Mouse (Mus musculus): ENCODE measurements at regions not wholly inside any gene's neighbourhood (a gene's known extent, or its start where the extent isn't known, plus 50 kb on each side); places are given as distances from the start of the nearest gene placed in this dataset.

GRCm38 (mm10) chr3:132533323-132533904, 96.2 kb upstream of the Gimd1 start:
- Histone ChIP-seq H3K36me3 (ENCODE audit: control insufficient read depth, insufficient read depth, low read length) (no peaks in the 10 kb centered on the region), H3K4me2 (ENCODE audit: low read depth, low read length) (no peak overlapping the region), H3K4me3 (ENCODE audit: low read length) (no peak overlapping the region), H3K27me3 (replicated peaks; ENCODE audit: control insufficient read depth, insufficient read depth, low read length) (no peaks in the 10 kb centered on the region), H3K27ac (ENCODE audit: low read length) (no peak overlapping the region), H3K9ac (ENCODE audit: low read depth, low read length) (no peak overlapping the region), H3K4me1 (ENCODE audit: control insufficient read depth, insufficient read depth, low read length) (no peaks in the 10 kb centered on the region), H3K9me3 (ENCODE audit: control insufficient read depth, low read length) (no peaks in the 10 kb centered on the region)
- 77% methylated on average over 4 of the region's 4 CpGs for WGBS
- ATAC-seq: no peak

GRCm38 (mm10) chr3:132539780-132540658, 89.6 kb upstream of the Gimd1 start:
- ATAC-seq: no peak
- H3K27me3 ChIP-seq (replicated peaks; ENCODE audit: control insufficient read depth, insufficient read depth, low read length): no peaks in the 10 kb centered on the region
- H3K4me3 ChIP-seq (ENCODE audit: low read length): no peak overlapping the region
- H3K36me3 ChIP-seq (ENCODE audit: control insufficient read depth, insufficient read depth, low read length): no peaks in the 10 kb centered on the region
- H3K9me3 ChIP-seq (ENCODE audit: control insufficient read depth, low read length): no peaks in the 10 kb centered on the region
- H3K4me1 ChIP-seq (ENCODE audit: control insufficient read depth, insufficient read depth, low read length): no peaks in the 10 kb centered on the region
- no peak overlapping the region for H3K4me2 ChIP-seq (ENCODE audit: low read depth, low read length)
- H3K9ac ChIP-seq (ENCODE audit: low read depth, low read length): no peak overlapping the region
- 82% methylated on average over 9 of the region's 9 CpGs for WGBS
- no peak overlapping the region for H3K27ac ChIP-seq (ENCODE audit: low read length)

GRCm38 (mm10) chr3:132551238-132551808, 78.3 kb upstream of the Gimd1 start:
- Histone ChIP-seq H3K4me1 (ENCODE audit: control insufficient read depth, insufficient read depth, low read length) (no peaks in the 10 kb centered on the region), H3K36me3 (ENCODE audit: control insufficient read depth, insufficient read depth, low read length) (no peaks in the 10 kb centered on the region), H3K4me2 (ENCODE audit: low read depth, low read length) (no peak overlapping the region), H3K9ac (ENCODE audit: low read depth, low read length) (no peak overlapping the region), H3K9me3 (ENCODE audit: control insufficient read depth, low read length) (no peaks in the 10 kb centered on the region), H3K27ac (ENCODE audit: low read length) (no peak overlapping the region), H3K4me3 (ENCODE audit: low read length) (no peak overlapping the region), H3K27me3 (replicated peaks; ENCODE audit: control insufficient read depth, insufficient read depth, low read length) (no peaks in the 10 kb centered on the region)
- 77% methylated on average over 6 of the region's 6 CpGs for WGBS
- ATAC-seq: no peak

- Histone ChIP-seq H3K4me3 (ENCODE audit: low read length) (no peak overlapping the region), H3K9me3 (ENCODE audit: control insufficient read depth, low read length) (no peaks in the 10 kb centered on the region), H3K4me2 (ENCODE audit: low read depth, low read length) (no peak overlapping the region), H3K4me1 (ENCODE audit: control insufficient read depth, insufficient read depth, low read length) (no peaks in the 10 kb centered on the region), H3K27ac (ENCODE audit: low read length) (no peak overlapping the region), H3K27me3 (replicated peaks; ENCODE audit: control insufficient read depth, insufficient read depth, low read length) (no peaks in the 10 kb centered on the region), H3K9ac (ENCODE audit: low read depth, low read length) (no peak overlapping the region), H3K36me3 (ENCODE audit: control insufficient read depth, insufficient read depth, low read length) (no peaks in the 10 kb centered on the region)
- no peak for ATAC-seq
- WGBS: 92% methylated on average over 2 of the region's 2 CpGs
These were observed 63.9 kb upstream of the Gimd1 start for GRCm38 (mm10) chr3:132565755-132566154.

- no peaks in the 10 kb centered on the region for H3K27me3 ChIP-seq (replicated peaks; ENCODE audit: control insufficient read depth, insufficient read depth, low read length)
- H3K4me2 ChIP-seq (ENCODE audit: low read depth, low read length): no peak overlapping the region
- no peak overlapping the region for H3K4me3 ChIP-seq (ENCODE audit: low read length)
- WGBS: 47% methylated on average over 7 of the region's 7 CpGs
- no peaks in the 10 kb centered on the region for H3K36me3 ChIP-seq (ENCODE audit: control insufficient read depth, insufficient read depth, low read length)
- H3K4me1 ChIP-seq (ENCODE audit: control insufficient read depth, insufficient read depth, low read length): no peaks in the 10 kb centered on the region
- no peak overlapping the region for H3K27ac ChIP-seq (ENCODE audit: low read length)
- no peak for ATAC-seq
- no peaks in the 10 kb centered on the region for H3K9me3 ChIP-seq (ENCODE audit: control insufficient read depth, low read length)
- H3K9ac ChIP-seq (ENCODE audit: low read depth, low read length): no peak overlapping the region
These were observed 63.3 kb upstream of the Gimd1 start for GRCm38 (mm10) chr3:132566301-132566700.

All from intestine, embryonic 16.5 days (tissue).